Mouse (Mus musculus) liver, adult 10 weeks (tissue): ENCODE measurements around the gene Stox1. TPM values are rescaled to one million over a fixed set of nuclear protein-coding genes. Genes with fewer than 3 reads are reported as not detected.

Experiments
- polyA plus RNA-seq: library from polyadenylated mRNA; stranded (reverse); fragments of 350-450 nt; fragmentation: Illumina TruSeq; extraction: RNeasy Lipid Tissue Mini Kit (QIAGEN cat#74804); gene quantifications from one replicate; pipeline ENCODE4 v1.2.3, GENCODE M21; 2014; ENCODE audit warnings: low read depth, low replicate concordance

The Stox1 gene
- polyA plus RNA-seq: 0.56 TPM

GRCm38 (mm10) chr10:62725771-62726687 is at the start of gene Stox1:
Gene Stox1 (minus strand): TSS chr10:62726128.

GRCm38 (mm10) chr10:62650881-62651810 is 74.8 kb downstream of the Stox1 start, which contains the start of gene Ddx50:
Gene Ddx50 (minus strand): TSS chr10:62651218.

Other genes with a start within 250 kb of the Stox1 start
- gene Vps26a, start 239.3 kb downstream of the Stox1 start, polyA plus RNA-seq: 66.7 TPM
- gene Srgn, start 198.7 kb downstream of the Stox1 start, polyA plus RNA-seq: 46.4 TPM
- gene Kif1bp, start 147.7 kb downstream of the Stox1 start, polyA plus RNA-seq: 10.3 TPM
- gene Ddx21, start 123.8 kb downstream of the Stox1 start, polyA plus RNA-seq: 23.0 TPM
- 109 TPM for gene Ddx50, start 74.9 kb downstream of the Stox1 start, polyA plus RNA-seq
- gene Ccar1, start 66.2 kb upstream of the Stox1 start, polyA plus RNA-seq: 56.8 TPM
- 0.08 TPM for gene Tet1, start 182.9 kb upstream of the Stox1 start, polyA plus RNA-seq
- gene Slc25a16, start 194.5 kb upstream of the Stox1 start, polyA plus RNA-seq: 81.7 TPM
- gene Dna2, start 220.9 kb upstream of the Stox1 start, polyA plus RNA-seq: 7.8 TPM